Mouse (Mus musculus) liver, adult 2 months (tissue): ENCODE data around the gene Pde4d. TPM values are rescaled to one million over a fixed set of nuclear protein-coding genes. Genes with fewer than 3 reads are reported as not detected.

ENCODE experiments used
- DNase-seq: peaks from one replicate; pipeline ENCODE4 v3.0.0-alpha.2; 2011; ENCODE audit warnings: low read depth, low spot score; ENCODE audit errors: extremely low read depth
- H3K27ac ChIP-seq: fragments of 200-500 bp; replicated peaks from 2 replicates; pipeline ENCODE4 v1.5.1; 2012; ENCODE audit warnings: low read depth, mild to moderate bottlenecking, control low read depth, inconsistent platforms, low read length; ENCODE audit not compliant: insufficient read depth
- H3K27me3 ChIP-seq: fragments of 200-500 bp; 2 replicates; pipeline ENCODE4 v1.6.1; 2012; ENCODE audit warnings: mild to moderate bottlenecking, moderate library complexity, low read length, inconsistent platforms; ENCODE audit not compliant: control insufficient read depth, insufficient read depth
- H3K36me3 ChIP-seq: fragments of 200-500 bp; 2 replicates; pipeline ENCODE4 v1.6.1; 2012; ENCODE audit warnings: low read length, inconsistent platforms; ENCODE audit not compliant: control insufficient read depth, insufficient read depth
- H3K4me1 ChIP-seq: fragments of 200-500 bp; 2 replicates; pipeline ENCODE4 v1.6.1; 2011; ENCODE audit warnings: low read length; ENCODE audit not compliant: control insufficient read depth, insufficient read depth
- H3K4me3 ChIP-seq: fragments of 200-500 bp; 2 replicates; pipeline ENCODE4 v1.5.1; 2011; ENCODE audit warnings: low read depth, mild to moderate bottlenecking, control low read depth, low read length, moderate library complexity; ENCODE audit not compliant: insufficient read depth
- H3K79me2 ChIP-seq: fragments of 200-500 bp; 2 replicates; pipeline ENCODE4 v1.6.1; 2012; ENCODE audit warnings: inconsistent platforms, mild to moderate bottlenecking, low read length, moderate library complexity; ENCODE audit not compliant: control insufficient read depth, insufficient read depth
- H3K9ac ChIP-seq: fragments of 200-500 bp; 2 replicates; pipeline ENCODE4 v1.6.1; 2012; ENCODE audit warnings: low read depth, mild to moderate bottlenecking, control low read depth, inconsistent platforms, low read length
- CTCF ChIP-seq: fragments of 200-500 bp; IDR thresholded peaks from 2 replicates; pipeline ENCODE4 v1.5.1; 2011; ENCODE audit warnings: low read depth, low read length, control low read depth
- POLR2A ChIP-seq: fragments of 200-500 bp; IDR thresholded peaks from 2 replicates; pipeline ENCODE4 v1.6.1; 2011; ENCODE audit warnings: low read length, control low read depth; ENCODE audit not compliant: insufficient read depth; ENCODE audit errors: extremely low read depth
- WGBS: fragments of 180-500 bp; shearing (Covaris S2); methylation state at CpG from one replicate; pipeline ENCODE4 v1.1.7; 2018; 5-methylcytosine and 5-hydroxymethylcytosine counted together
- polyA plus RNA-seq: library from polyadenylated mRNA; depleted of rRNA; stranded (reverse); fragments of >200 nt; gene quantifications from 2 replicates; pipeline ENCODE4 v1.2.3, GENCODE M21; 2012
- total RNA-seq: library from RNA; depleted of rRNA; stranded (reverse); fragments of >200 nt; gene quantifications from 2 replicates; pipeline ENCODE4 v1.2.3, GENCODE M21; 2014

Gene Pde4d
- total and polyA plus RNA-seq, 2 experiments, result 2.3 to 13.6 TPM

GRCm38 (mm10) chr13:109827909-109828308, 1378.2 kb downstream of the Pde4d start:
- Histone ChIP-seq H3K9ac (no peak overlapping the region), H3K27me3 (no peaks in the 10 kb centered on the region), H3K27ac (no peak overlapping the region), H3K36me3 (no peaks in the 10 kb centered on the region), H3K79me2 (no peaks in the 10 kb centered on the region), H3K4me3 (no peak overlapping the region), H3K4me1 (no peaks in the 10 kb centered on the region)
- DNase-seq, result no peak
- 84% methylated on average over 3 of the region's 3 CpGs for WGBS
- TF ChIP-seq CTCF (no peak), POLR2A (no peak)

- Histone ChIP-seq H3K9ac (no peak overlapping the region), H3K27me3 (no peaks in the 10 kb centered on the region), H3K79me2 (no peaks in the 10 kb centered on the region), H3K27ac (no peak overlapping the region), H3K36me3 (no peaks in the 10 kb centered on the region), H3K4me1 (no peaks in the 10 kb centered on the region), H3K4me3 (no peak overlapping the region)
- TF ChIP-seq CTCF, result no peak
- no peak for TF ChIP-seq POLR2A
- 81% methylated on average over 3 of the region's 3 CpGs for WGBS
- DNase-seq, result no peak
Observed at GRCm38 (mm10) chr13:109829444-109829843, 1379.7 kb downstream of the Pde4d start.

GRCm38 (mm10) chr13:109834935-109835334, 1385.2 kb downstream of the Pde4d start:
- no peak for TF ChIP-seq CTCF
- no peak for TF ChIP-seq POLR2A
- 98% methylated on average over 3 of the region's 3 CpGs for WGBS
- DNase-seq, result no peak
- Histone ChIP-seq H3K27ac (no peak overlapping the region), H3K36me3 (no peaks in the 10 kb centered on the region), H3K27me3 (no peaks in the 10 kb centered on the region), H3K4me3 (no peak overlapping the region), H3K9ac (no peak overlapping the region), H3K79me2 (no peaks in the 10 kb centered on the region), H3K4me1 (0 out of 2 replicates have a peak, but pooled peaks cover 4% of the 10 kb centered on the region)

- 20% methylated on average over 11 of the region's 11 CpGs for WGBS
- H3K27ac ChIP-seq, result no peak overlapping the region
Observed at GRCm38 (mm10) chr13:109837453-109837852, 1387.7 kb downstream of the Pde4d start.

GRCm38 (mm10) chr13:109837921-109838320, 1388.2 kb downstream of the Pde4d start:
- Histone ChIP-seq H3K4me1 (0 out of 2 replicates have a peak, but pooled peaks cover 4% of the 10 kb centered on the region), H3K4me3 (no peak overlapping the region), H3K36me3 (no peaks in the 10 kb centered on the region), H3K27me3 (no peaks in the 10 kb centered on the region), H3K9ac (no peak overlapping the region), H3K27ac (no peak overlapping the region), H3K79me2 (no peaks in the 10 kb centered on the region)
- DNase-seq, result no peak
- whole genome bisulfite sequencing, result 80% methylated on average over 7 of the region's 7 CpGs
- TF ChIP-seq POLR2A (no peak), CTCF (no peak)

More at GRCm38 (mm10) chr13:109837453-109837852, 1387.7 kb downstream of the Pde4d start:
- Histone ChIP-seq H3K4me3 (no peak overlapping the region), H3K4me1 (0 out of 2 replicates have a peak, but pooled peaks cover 4% of the 10 kb centered on the region), H3K9ac (no peak overlapping the region), H3K79me2 (no peaks in the 10 kb centered on the region), H3K36me3 (no peaks in the 10 kb centered on the region), H3K27me3 (no peaks in the 10 kb centered on the region)
- TF ChIP-seq POLR2A (no peak), CTCF (no peak)
- DNase-seq, result peak; percentile 93

GRCm38 (mm10) chr13:109840251-109840650, 1390.5 kb downstream of the Pde4d start:
- H3K27ac ChIP-seq, result no peak overlapping the region
- H3K79me2 ChIP-seq, result no peaks in the 10 kb centered on the region
- WGBS, result 54% methylated on average over 2 of the region's 2 CpGs
- H3K4me1 ChIP-seq, result 0 out of 2 replicates have a peak, but pooled peaks cover 4% of the 10 kb centered on the region
- H3K27me3 ChIP-seq, result no peaks in the 10 kb centered on the region
- TF ChIP-seq CTCF, result no peak
- TF ChIP-seq POLR2A, result no peak
- H3K36me3 ChIP-seq, result no peaks in the 10 kb centered on the region
- no peak overlapping the region for H3K4me3 ChIP-seq
- DNase-seq, result no peak
- no peak overlapping the region for H3K9ac ChIP-seq
